Mouse (Mus musculus): ENCODE results near the gene Grm7.

Grm7 gene

DNA sequence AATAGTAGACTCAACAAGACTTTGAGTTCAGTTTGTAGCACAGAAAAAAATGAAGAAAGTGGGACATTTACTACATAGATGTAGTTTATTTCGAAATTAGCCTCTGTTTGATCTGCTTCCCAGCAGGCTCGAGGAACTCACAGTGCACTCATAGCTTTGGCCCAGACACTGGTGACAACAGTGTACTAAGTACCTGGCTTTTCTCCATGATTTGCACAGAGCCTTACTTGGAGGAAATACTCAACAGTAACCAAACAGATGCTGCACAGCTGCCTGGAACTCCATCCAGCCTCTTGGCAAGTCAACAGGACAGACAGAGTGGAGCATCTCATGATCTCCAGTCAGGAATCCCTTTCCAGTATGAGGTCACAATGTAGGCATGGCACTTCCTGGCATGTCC, 939.5 kb downstream of the Grm7 start:
- DNase-seq = no peak

DNA sequence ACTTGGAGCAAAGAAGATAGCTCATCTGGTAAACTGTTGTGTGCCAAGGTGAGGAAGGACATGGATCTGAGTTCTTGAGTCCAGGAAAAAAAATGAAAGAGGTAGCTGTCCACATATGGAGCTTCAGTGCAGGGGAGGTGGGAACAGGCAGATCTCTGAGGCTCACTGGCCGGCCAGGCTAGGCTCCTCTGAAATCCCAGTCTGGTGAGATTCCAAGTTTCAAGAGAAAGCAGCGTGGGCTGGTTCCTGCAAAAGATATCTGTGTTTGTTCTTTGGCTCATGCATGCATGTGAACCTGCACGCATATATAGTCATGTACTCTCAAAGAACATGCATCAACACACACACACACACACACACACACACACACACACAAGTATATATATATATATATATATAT, 942.2 kb downstream of the Grm7 start:
- no peak for DNase-seq

DNA sequence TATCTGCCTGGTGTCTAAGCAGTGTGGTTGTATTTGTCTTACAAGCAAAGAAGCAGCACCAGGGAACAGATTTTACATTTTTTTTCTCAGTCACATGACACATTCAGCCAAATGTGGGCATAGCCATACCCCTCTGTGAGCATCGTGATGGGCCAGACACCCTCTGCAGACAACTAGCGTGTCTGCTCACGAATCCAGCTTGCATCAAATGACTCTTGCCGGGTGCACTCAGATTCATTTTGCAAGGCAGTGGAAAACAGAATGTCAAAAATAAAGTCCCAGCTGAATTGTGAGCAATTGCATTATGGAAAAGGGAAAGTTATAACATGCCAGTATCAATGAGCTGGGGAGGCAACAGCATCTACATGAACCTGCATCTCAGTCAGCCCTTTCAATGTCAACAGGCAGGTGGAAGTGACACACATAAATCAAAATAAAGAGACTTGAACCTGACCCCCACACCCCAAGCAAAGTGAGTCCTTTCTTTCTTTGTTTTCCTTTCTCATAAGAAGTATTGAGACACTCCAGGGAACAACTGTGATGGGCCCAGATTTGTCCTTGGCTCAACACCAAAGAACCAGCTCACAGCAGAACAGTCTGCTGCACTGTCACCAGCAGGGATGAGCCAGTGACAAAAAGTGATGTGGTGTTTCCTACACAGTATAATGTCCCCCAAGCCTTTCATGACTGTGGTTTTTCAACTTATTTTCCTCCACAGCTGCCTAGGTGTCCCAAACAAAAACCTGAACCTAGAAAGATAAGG, 956.7 kb downstream of the Grm7 start:
- DNase-seq = peak; percentile 5

DNA sequence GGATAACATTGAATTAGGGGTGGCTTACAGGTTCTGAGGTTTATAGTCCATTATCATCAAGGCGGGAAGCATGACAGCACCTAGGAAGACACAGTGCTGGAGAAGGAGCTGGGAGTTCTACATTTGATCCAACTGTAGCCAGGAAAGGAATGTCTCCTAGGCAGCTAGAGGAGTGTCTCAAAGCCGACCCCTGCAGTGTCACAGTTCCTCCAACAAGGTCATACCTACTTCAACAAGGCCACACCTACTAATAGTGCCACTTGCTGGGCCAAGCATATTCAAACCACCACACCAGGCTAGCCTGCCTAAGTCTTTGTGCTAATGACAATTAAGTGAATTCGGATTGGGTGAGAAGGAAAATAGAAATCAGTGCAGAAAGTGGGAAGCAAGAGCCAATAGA, 965.0 kb downstream of the Grm7 start:
- DNase-seq = no peak

DNA sequence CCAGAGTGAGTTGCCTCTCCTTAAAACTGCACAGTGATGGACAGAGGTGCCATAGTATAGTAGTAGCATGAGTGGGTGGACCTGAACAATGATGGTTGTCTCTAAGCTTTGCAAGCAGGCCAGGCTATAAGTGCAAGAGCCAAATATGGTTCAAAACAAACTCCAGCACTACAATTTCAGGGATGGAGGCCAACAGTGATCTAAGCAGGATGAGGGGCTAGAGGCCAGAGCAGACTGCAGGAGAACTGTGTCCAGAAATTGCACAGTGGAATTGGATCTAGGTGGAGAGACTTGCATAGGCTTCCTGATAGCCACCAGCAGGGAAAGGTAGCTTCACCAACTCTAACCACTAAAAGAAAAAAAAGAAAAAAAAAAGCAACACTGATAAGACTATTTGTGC, 968.5 kb downstream of the Grm7 start:
- no peak for DNase-seq
